Mouse (Mus musculus) thymus, postnatal 36 days (tissue): ENCODE results near the gene Cdk12.

Experiments
- DNase-seq, 2 experiments: peaks; one replicate each; pipeline ENCODE4 v3.0.0; 2022; ENCODE audit warnings: mixed read lengths in 2 of 2

Cdk12 gene

DNA sequence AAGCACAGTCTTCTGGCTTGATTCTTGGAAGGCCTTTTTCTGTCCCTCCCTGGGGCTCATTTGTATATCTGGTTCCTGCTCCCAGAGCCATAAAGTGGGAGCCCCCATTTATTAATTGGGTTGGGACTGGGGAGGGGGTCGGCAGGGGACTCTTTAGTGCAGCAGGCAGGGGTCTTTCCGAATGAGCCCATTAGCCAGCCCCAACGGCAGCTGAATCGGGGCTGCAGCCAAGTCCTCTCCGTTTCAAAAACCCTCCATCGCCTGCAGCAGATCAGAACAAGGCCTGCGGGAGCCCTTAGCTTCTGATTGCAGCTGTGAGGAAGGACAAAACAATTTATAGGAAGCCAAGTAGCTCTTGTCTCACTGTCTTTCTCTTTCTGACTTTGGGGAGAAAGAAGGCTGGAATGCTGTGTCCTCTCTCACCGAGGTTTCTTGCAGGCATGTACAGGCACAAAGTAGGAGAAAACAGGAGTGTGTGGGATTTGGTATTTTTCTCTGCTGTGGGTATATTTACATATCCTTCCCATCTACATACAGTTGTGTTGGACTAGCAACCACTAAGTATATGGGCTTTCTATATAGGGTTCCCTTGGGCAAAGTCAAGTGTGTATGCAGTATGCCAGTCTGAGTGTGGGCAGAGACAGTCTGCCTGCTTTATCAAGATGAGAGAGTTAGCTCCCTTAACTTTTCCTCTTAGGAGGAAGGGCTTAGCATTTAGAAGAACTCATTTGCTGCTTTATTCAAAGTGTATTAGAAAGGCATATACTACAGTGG, 58.0 kb downstream of the Cdk12 start:
- DNase-seq = no peak

DNA sequence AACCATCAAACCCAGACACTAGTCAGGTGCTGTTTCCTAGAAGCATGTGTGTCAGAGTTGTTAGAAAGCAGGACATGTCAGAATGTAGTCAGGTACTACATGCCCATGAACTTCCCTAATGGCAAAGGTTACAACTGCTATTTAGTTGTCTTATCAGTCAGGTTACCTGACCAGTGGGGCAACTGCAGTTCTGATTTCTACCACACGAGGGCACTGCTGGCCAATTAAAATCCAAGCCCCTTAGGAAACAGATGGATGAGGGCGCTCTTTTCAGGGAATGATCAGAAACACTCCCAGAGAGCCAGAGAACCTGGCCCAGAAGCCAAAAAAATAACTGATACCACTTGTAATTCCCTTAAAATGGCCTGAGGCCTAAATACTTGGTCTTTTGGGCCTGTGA, 62.2 kb downstream of the Cdk12 start:
- peak; percentile 56 to 74 for DNase-seq

DNA sequence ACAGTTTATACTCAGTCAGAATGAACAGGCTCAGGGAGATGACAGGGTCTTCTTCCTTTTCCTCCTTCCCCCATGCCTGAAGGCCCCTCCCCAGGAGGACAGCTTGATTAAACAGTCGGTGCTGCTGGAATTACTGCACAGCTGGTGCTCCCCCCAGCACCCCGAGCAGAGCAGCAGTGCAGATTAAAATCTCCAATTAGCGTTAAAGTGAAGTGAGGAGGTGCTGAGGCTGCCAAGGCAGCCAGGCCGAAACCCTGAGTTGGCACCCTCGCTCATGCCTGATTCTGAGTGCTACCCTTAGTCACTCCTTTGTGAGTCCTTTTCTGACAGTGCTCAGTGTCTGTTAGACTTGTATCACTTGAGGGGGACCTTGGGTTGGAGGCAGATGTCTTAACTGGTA, 63.0 kb downstream of the Cdk12 start:
- no peak for DNase-seq

- DNase-seq = no peak
Observed at GRCm38 (mm10) chr11:98266699-98267402, 64.0 kb downstream of the Cdk12 start.

DNA sequence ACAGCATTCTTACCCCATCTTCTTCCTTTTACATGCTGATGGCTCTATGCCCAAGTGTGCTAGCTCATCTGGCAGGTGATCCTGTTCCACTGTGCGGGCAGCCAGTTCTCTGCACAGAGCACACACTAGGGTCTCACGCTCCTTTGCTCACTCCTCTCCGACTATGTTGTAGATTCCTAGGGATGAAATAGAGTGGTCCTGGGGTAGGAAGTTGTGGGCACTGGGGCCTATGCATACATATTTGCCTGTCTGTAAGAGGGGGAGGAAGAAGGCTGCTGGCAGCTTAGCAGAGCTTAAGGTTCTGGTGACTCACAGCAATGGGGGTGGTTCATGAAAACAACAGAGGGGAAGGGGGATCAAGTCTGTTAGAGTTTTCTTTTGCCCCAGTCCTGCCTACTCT, 67.2 kb downstream of the Cdk12 start:
- no peak for DNase-seq

GRCm38 (mm10) chr11:98270466-98270865, 67.6 kb downstream of the Cdk12 start:
- DNase-seq = no peak

- no peak for DNase-seq
Observed at GRCm38 (mm10) chr11:98283740-98284139, 80.9 kb downstream of the Cdk12 start.

DNA sequence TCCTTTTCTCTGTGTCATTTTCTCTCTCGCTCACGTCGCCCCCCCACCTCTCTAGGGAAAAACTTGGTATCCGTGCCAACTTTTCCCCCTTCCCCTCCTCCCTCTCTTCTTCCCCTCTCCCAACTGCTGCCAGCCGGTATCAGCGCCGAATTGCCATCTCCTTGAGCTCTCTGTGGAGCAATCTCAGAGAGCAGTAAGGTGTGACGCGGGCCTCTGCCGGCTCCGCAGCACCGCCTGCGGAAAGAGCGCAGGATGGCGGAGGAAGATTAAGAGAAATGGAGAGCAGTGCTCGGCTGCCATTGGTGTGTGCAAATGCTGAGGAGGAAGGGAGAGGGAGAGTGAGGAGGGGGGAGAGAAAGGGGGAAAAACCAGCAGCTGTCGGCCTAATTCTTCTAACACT, 81.4 kb downstream of the Cdk12 start:
- peak; percentile 8 to 14 for DNase-seq

GRCm38 (mm10) chr11:98285368-98285767, 82.5 kb downstream of the Cdk12 start:
- DNase-seq = no peak

- no peak for DNase-seq
Observed at GRCm38 (mm10) chr11:98287531-98287930, 84.7 kb downstream of the Cdk12 start.

DNA sequence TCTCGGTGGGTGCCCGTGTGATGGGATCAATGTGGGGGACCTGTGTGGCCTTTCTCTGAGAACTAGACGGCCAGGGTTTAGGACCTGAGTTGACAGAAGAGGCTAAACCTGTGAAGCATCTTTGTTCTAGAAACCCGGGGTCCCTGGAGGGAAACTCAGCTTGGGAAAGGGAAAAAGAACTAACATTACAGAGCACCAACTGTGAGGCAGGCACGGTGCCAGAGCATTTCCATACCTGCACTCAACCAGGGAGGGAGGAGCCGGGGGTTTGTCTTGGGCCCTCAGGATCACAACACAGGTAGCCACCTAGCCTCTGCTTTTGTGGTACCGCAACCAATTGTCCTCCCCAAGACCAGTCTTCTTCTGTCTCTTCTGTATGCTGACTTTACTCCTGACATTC, 85.1 kb downstream of the Cdk12 start:
- DNase-seq = no peak

- DNase-seq = no peak
Observed at GRCm38 (mm10) chr11:98289873-98290272, 87.0 kb downstream of the Cdk12 start.

GRCm38 (mm10) chr11:98290906-98291305, 88.0 kb downstream of the Cdk12 start:
- DNase-seq = no peak

DNA sequence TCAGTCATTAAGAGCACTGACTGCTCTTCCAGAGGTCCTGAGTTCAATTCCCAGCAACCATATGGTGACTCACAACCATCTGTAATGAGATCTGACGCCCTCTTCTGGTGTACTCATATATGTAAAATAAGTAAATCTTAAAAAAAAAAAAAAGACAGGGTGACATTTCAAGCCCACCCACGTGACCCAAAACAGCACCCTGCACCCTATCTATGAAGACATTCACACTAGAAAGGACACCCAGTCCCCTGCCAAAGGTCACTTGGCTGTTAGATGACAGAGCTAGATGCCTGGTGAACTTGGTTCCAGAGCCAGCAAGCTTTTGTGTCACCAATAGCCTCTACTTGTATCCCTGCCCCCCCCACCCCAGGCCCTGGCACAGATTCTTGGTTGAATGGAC, 90.2 kb downstream of the Cdk12 start:
- DNase-seq = no peak

DNA sequence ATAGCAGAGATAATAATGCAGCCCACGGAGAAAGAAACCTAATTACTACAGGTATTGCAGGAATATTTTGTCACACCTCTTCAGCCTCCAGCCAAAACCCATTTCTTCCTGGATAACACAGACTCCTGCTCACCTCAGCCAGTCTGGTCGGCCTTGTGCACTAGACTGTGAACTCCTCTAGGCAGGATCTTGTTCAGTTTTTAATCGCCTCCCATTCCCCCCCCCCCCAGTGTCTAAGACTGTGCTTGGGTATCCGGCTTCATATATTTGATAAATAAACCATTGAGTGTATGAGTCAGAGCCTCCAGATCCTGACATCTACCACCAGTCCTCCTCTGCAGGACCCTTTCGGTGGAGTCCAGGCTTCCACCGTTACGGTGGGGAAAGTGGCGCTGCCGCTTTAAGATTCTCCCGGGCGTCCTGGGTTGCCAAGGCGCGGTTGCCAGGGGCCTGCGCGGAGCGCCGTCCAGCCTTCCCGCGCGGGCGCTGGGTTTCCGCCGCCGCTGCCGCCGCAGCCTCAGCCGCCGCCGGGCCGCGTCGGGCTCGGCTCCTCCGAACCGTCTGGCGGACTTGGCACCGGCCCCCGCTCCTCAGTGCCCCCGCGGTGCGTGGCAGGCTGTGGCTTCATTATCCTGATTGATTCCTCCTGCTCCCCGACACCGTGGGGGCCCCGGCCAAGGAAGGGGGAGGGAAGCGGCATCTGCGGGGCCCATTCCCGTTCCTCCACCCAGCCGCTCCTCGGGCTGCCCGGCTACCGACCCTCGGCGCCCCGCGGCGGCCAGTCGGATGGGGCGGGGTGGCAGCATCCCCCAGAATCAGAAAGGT, 91.5 kb downstream of the Cdk12 start:
- DNase-seq = peak; percentile 15 to 31

DNA sequence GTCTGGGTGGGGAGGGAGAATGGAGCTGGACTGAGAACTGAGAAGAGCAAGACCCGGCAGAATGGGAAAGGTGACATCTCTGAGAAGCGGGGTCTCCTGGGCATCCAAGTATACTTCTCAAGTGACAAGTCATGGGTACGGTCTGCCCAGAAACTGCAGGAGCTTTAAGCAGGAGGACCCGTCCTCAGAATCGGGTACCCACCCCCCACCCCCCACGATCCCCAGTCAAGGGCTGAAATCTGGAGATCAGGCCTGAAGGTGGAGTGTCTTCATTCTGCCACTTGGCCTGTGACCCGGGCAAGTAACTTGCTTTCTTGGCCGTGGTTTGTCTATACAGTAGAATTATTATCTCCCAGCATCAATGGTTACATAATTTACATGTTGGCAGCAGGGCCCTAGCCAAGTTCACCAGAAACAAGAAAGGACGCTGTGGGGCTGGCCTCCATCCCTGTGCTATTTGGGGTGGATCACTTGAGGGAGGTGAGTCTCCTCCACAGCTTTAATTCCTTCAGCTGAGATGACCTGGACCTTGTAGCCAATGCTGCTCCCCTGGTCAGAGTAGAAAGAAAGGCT, 92.2 kb downstream of the Cdk12 start:
- no peak for DNase-seq

GRCm38 (mm10) chr11:98296277-98296676, 93.4 kb downstream of the Cdk12 start:
- peak in 1 of 2 experiments; percentile 4 for DNase-seq

- DNase-seq = no peak
Observed at GRCm38 (mm10) chr11:98296916-98297315, 94.1 kb downstream of the Cdk12 start.

- DNase-seq = no peak
Observed at GRCm38 (mm10) chr11:98297778-98298177, 94.9 kb downstream of the Cdk12 start.

- DNase-seq = no peak
Observed at GRCm38 (mm10) chr11:98298484-98299205, 95.8 kb downstream of the Cdk12 start.

GRCm38 (mm10) chr11:98313790-98314323, 111.0 kb downstream of the Cdk12 start:
- DNase-seq = peak; percentile 35 to 47

- DNase-seq = no peak
Observed at GRCm38 (mm10) chr11:98317479-98317878, 114.6 kb downstream of the Cdk12 start.
